Mouse (Mus musculus): ENCODE measurements at regions not wholly inside any gene's neighbourhood (a gene's known extent, or its start where the extent isn't known, plus 50 kb on each side); places are given as distances from the start of the nearest gene placed in this dataset.
A peak's percentile ranks its signal among the peaks of the same experiment; 100 is the strongest.
"Not testable (repeated sequence)": the region's sequence is repeated elsewhere in the genome, so short reads cannot be mapped to it uniquely, and the experiment has no call there.

- DNase-seq (ENCODE audit: low spot score in 2 of 2), result no peak
Measured at GRCm38 (mm10) chr16:50779030-50779784, 188.3 kb upstream of the Ccdc54 start.

GRCm38 (mm10) chr16:50774699-50775098 is 183.7 kb upstream of the Ccdc54 start:
- not testable (repeated sequence) for DNase-seq (ENCODE audit: low spot score in 2 of 2)

GRCm38 (mm10) chr16:50766055-50766770 is 175.3 kb upstream of the Ccdc54 start:
- no peak for DNase-seq (ENCODE audit: low spot score in 2 of 2)

GRCm38 (mm10) chr16:50762096-50762495 is 171.1 kb upstream of the Ccdc54 start:
- no peak for DNase-seq (ENCODE audit: low spot score in 2 of 2)

GRCm38 (mm10) chr16:50759979-50760378 is 169.0 kb upstream of the Ccdc54 start:
- DNase-seq (ENCODE audit: low spot score in 2 of 2), result no peak

- DNase-seq (ENCODE audit: low spot score in 2 of 2), result no peak
Measured at GRCm38 (mm10) chr16:50756696-50757095, 165.7 kb upstream of the Ccdc54 start.

- DNase-seq (ENCODE audit: low spot score in 2 of 2), result no peak
Measured at GRCm38 (mm10) chr16:50753612-50754389, 162.8 kb upstream of the Ccdc54 start.

GRCm38 (mm10) chr16:50753046-50753445 is 162.1 kb upstream of the Ccdc54 start:
- DNase-seq (ENCODE audit: low spot score in 2 of 2), result no peak

GRCm38 (mm10) chr16:50752277-50752600 is 161.3 kb upstream of the Ccdc54 start:
- no peak for DNase-seq (ENCODE audit: low spot score in 2 of 2)

- no peak for DNase-seq (ENCODE audit: low spot score in 2 of 2)
Measured at GRCm38 (mm10) chr16:50751495-50752276, 160.7 kb upstream of the Ccdc54 start.

- DNase-seq (ENCODE audit: low spot score in 2 of 2), result no peak
Measured at GRCm38 (mm10) chr16:50747698-50748097, 156.7 kb upstream of the Ccdc54 start.

GRCm38 (mm10) chr16:50745723-50746122 is 154.8 kb upstream of the Ccdc54 start:
- DNase-seq (ENCODE audit: low spot score in 2 of 2), result no peak

GRCm38 (mm10) chr16:50737396-50737843 is 146.5 kb upstream of the Ccdc54 start:
- peak in 1 of 2 experiments; percentile 59 for DNase-seq (ENCODE audit: low spot score in 2 of 2)

GRCm38 (mm10) chr16:50736151-50737047 is 145.4 kb upstream of the Ccdc54 start:
- DNase-seq (ENCODE audit: low spot score in 2 of 2), result peak; percentile 81 to 93

GRCm38 (mm10) chr16:50733359-50733758 is 142.4 kb upstream of the Ccdc54 start:
- no peak for DNase-seq (ENCODE audit: low spot score in 2 of 2)

- peak; percentile 84 to 90 for DNase-seq (ENCODE audit: low spot score in 2 of 2)
Measured at GRCm38 (mm10) chr16:50732082-50733006, 141.4 kb upstream of the Ccdc54 start.

- no peak for DNase-seq (ENCODE audit: low spot score in 2 of 2)
Measured at GRCm38 (mm10) chr16:50729341-50729740, 138.4 kb upstream of the Ccdc54 start.

- DNase-seq (ENCODE audit: low spot score in 2 of 2), result no peak
Measured at GRCm38 (mm10) chr16:50723144-50723543, 132.2 kb upstream of the Ccdc54 start.

- no peak for DNase-seq (ENCODE audit: low spot score in 2 of 2)
Measured at GRCm38 (mm10) chr16:50717306-50718017, 126.5 kb upstream of the Ccdc54 start.

Data from spleen, postnatal 4 days (tissue).